Mouse (Mus musculus) CD4-positive, CD25-positive, alpha-beta regulatory T cell, adult 9 weeks (primary cell): ENCODE measurements around the gene Cyb561d1. TPM values are rescaled to one million over a fixed set of nuclear protein-coding genes. Genes with fewer than 3 reads are reported as not detected.

Experiments
- polyA plus RNA-seq: library from polyadenylated mRNA; unstranded; fragments of 100-300 nt; shearing (Covaris generic); gene quantifications from one replicate; pipeline ENCODE4 v1.2.1, GENCODE M21; 2017

The Cyb561d1 gene
- 28.0 TPM for polyA plus RNA-seq

GRCm38 (mm10) chr3:108200329-108201323, at the start of gene Cyb561d1:
Cyb561d1 (minus strand) TSS chr3:108201212.

DNA sequence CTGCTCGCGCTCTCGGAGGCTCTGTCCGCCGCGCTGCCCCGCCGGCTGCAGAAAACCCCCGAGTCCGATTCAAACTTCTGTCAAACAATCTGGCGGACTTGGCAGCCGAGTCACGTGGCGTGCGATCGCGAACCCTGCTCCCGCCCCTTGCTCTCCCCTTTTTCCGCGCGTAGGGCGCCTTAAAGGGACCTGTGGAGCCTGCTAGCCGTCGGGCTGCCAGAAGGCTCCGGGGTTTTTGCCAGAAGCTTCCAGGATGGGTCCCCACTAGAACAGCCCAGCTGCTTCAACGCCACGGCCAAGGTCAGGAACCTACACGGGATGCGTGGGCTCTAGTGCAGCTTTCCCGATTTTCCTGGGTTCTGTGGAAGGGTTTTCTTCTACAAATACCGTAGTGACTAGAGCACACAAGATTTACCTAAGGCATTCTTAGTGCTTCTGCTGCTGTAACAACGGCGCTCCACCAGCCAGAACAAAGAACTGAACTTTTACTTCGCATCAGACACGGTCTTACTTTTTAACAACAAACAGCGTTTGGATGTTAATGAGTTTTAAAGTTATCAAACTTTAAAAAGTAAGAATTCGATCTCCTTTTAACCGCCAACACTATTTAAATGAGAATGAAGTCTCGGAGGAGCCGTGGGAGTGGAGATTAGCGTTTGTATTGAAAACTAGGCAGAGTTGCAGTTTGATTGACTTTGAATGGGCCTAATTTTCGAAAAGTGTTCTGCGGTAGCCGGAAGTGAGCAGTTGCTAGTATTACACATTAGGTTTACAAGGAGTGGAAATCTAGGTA, 25.7 kb upstream of the Cyb561d1 start, which contains the start of gene Sypl2:
Gene Sypl2 (minus strand): TSS at position 91 of the 793 bp plus-strand sequence.

DNA sequence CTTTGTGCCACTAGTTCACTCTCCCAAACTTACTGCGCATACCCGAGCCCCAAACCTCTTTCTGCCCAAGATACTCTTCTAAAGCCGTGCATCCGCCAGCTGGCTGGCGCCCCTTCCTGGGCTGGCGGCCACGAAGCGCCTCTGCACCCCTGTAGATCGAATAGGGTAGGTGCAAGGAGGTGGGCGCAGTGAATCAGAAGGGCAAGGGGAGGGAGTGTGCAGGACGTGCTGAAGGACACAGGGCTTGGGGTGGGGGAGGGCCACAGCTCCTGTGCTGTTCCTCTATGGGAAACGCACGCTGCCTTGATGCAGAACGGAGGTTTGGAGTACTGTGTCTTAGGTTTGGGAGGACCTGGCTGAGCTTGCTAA, 9.7 kb upstream of the Cyb561d1 start, which contains the start of gene Atxn7l2:
Gene Atxn7l2 (minus strand): TSS at position 164 of the 369 bp plus-strand sequence.

GRCm38 (mm10) chr3:108186098-108187047, 14.6 kb downstream of the Cyb561d1 start, which contains the start of gene Amigo1:
Amigo1 (plus strand) TSS chr3:108186335.

GRCm38 (mm10) chr3:108154656-108155055, 46.4 kb downstream of the Cyb561d1 start, which contains the start of gene Gpr61:
Gpr61 (minus strand) TSS chr3:108154882.

Other genes starting within 250 kb of the Cyb561d1 start
- not detected for gene Gstm3, start 231.9 kb downstream of the Cyb561d1 start, polyA plus RNA-seq
- gene Gstm2, start 214.8 kb downstream of the Cyb561d1 start, polyA plus RNA-seq = not detected
- 4.6 TPM for gene Gstm1, start 183.2 kb downstream of the Cyb561d1 start, polyA plus RNA-seq
- 11.1 TPM for gene Gstm4, start 156.3 kb downstream of the Cyb561d1 start, polyA plus RNA-seq
- 50.0 TPM for gene Ampd2, start 114.6 kb downstream of the Cyb561d1 start, polyA plus RNA-seq
- not detected for gene Gnat2, start 108.4 kb downstream of the Cyb561d1 start, polyA plus RNA-seq
- gene Gnai3, start 55.1 kb downstream of the Cyb561d1 start, polyA plus RNA-seq = 217 TPM
- not detected for gene Gpr61, start 46.3 kb downstream of the Cyb561d1 start, polyA plus RNA-seq
- 0.21 TPM for gene Amigo1, start 14.9 kb downstream of the Cyb561d1 start, polyA plus RNA-seq
- 9.5 TPM for gene Atxn7l2, start 9.7 kb upstream of the Cyb561d1 start, polyA plus RNA-seq
- not detected for gene Sypl2, start 25.4 kb upstream of the Cyb561d1 start, polyA plus RNA-seq
- gene Psma5, start 55.7 kb upstream of the Cyb561d1 start, polyA plus RNA-seq = 156 TPM
- gene Sort1, start 82.9 kb upstream of the Cyb561d1 start, polyA plus RNA-seq = not detected
- not detected for gene Mybphl, start 163.7 kb upstream of the Cyb561d1 start, polyA plus RNA-seq
- 2.6 TPM for gene Psrc1, start 182.6 kb upstream of the Cyb561d1 start, polyA plus RNA-seq
- gene Celsr2, start 214.3 kb upstream of the Cyb561d1 start, polyA plus RNA-seq = 0.63 TPM
- gene Sars, start 244.0 kb upstream of the Cyb561d1 start, polyA plus RNA-seq = 193 TPM